Comparison of ENCODE assay signal across 15 mouse cellular contexts in genomic region chr7:118056300-118056699, GRCm38 (mm10). TPM values are rescaled to one million over a fixed set of nuclear protein-coding genes. Genes with fewer than 3 reads are reported as not detected.
DNase-seq lines count a peak whose midpoint lies in the region; ATAC-seq and TF ChIP-seq lines count a peak whose summit lies in the region.
"Had no signal": no experiment of that assay in that cellular context is flagged by ENCODE, and none has a peak within 500 bp of the region (broad histone marks: within the 10 kb centered on the region; RNA-seq: fewer than 3 reads in every experiment).

No protein-coding gene starts in this region.

- H3K9ac ChIP-seq in hindbrain, postnatal 0 days (replicated peaks; ENCODE audit: low read length): no peak overlapping the region
- H3K9ac ChIP-seq in hindbrain, embryonic 16.5 days (ENCODE audit: low read depth, low read length): no peak overlapping the region
- H3K9ac ChIP-seq in lung, embryonic 14.5 days: no peak overlapping the region
- no peak overlapping the region for H3K9ac ChIP-seq in MEL (ENCODE audit: control insufficient read depth, low read depth, low read length, poor library complexity, severe bottlenecking)
- H3K9ac ChIP-seq: heart, embryonic 15.5 days; hindbrain, embryonic 12.5 days; neural tube, embryonic 15.5 days had no signal

- no peak for TF ChIP-seq POLR2A in MEL (IDR thresholded peaks at IDR 0.05; ENCODE audit: control insufficient read depth in 1 of 2, insufficient read depth in 1 of 2, low read depth in 1 of 2, low read length in 2 of 2, poor library complexity in 1 of 2)

- H3K4me1 ChIP-seq in hindbrain, postnatal 0 days (ENCODE audit: insufficient read depth, low read length): no peaks in the 10 kb centered on the region
- H3K4me1 ChIP-seq in hindbrain, embryonic 16.5 days (ENCODE audit: control insufficient read depth, insufficient read depth, low read depth, low read length): no peaks in the 10 kb centered on the region
- no peaks in the 10 kb centered on the region for H3K4me1 ChIP-seq in lung, embryonic 14.5 days (ENCODE audit: insufficient read depth)
- no peaks in the 10 kb centered on the region for H3K4me1 ChIP-seq in MEL (ENCODE audit: control insufficient read depth in 1 of 2, insufficient read depth in 2 of 2, low read length in 2 of 2)
- H3K4me1 ChIP-seq: heart, embryonic 15.5 days; hindbrain, embryonic 12.5 days; megakaryocyte, embryonic 14.5 days; neural tube, embryonic 15.5 days had no signal

- peak; percentile 71 for TF ChIP-seq RAD21 in MEL (IDR thresholded peaks at IDR 0.05; ENCODE audit: low read depth, low read length)

- no peaks in the 10 kb centered on the region for H3K79me2 ChIP-seq in MEL (ENCODE audit: control insufficient read depth, insufficient read depth, low read length, poor library complexity)

- TF ChIP-seq CTCF in hindbrain, postnatal 0 days (IDR thresholded peaks at IDR 0.05; ENCODE audit: low read depth): peak; percentile 53
- TF ChIP-seq CTCF in lung, embryonic 14.5 days (IDR thresholded peaks at IDR 0.05; ENCODE audit: low read depth): peak; percentile 55
- peak; percentile 64 to 68 (median 68) for TF ChIP-seq CTCF in MEL (IDR thresholded peaks at IDR 0.05 in 2 of 3, conservative IDR thresholded peaks at IDR 0.05 in 1 of 3; ENCODE audit: control insufficient read depth in 1 of 3, insufficient read depth in 1 of 3, low read depth in 2 of 3, low read length in 3 of 3, poor library complexity in 1 of 3, severe bottlenecking in 1 of 3)

- H3K27ac ChIP-seq in hindbrain, postnatal 0 days: no peak overlapping the region
- no peak overlapping the region for H3K27ac ChIP-seq in hindbrain, embryonic 16.5 days (ENCODE audit: low read depth, low read length)
- no peak overlapping the region for H3K27ac ChIP-seq in lung, embryonic 14.5 days (ENCODE audit: low read depth)
- H3K27ac ChIP-seq in MEL (ENCODE audit: control insufficient read depth, low read depth, low read length): no peak overlapping the region
- H3K27ac ChIP-seq: heart, embryonic 15.5 days; hindbrain, embryonic 12.5 days; neural tube, embryonic 15.5 days had no signal

- no peaks in the 10 kb centered on the region for H3K27me3 ChIP-seq in hindbrain, postnatal 0 days (ENCODE audit: insufficient read depth, low read length)
- H3K27me3 ChIP-seq in hindbrain, embryonic 16.5 days (replicated peaks; ENCODE audit: control insufficient read depth, insufficient read depth, low read length): no peaks in the 10 kb centered on the region
- no peaks in the 10 kb centered on the region for H3K27me3 ChIP-seq in lung, embryonic 14.5 days (ENCODE audit: insufficient read depth, low read length)
- no peaks in the 10 kb centered on the region for H3K27me3 ChIP-seq in MEL (ENCODE audit: control insufficient read depth in 1 of 2, insufficient read depth in 2 of 2, low read length in 2 of 2)
- H3K27me3 ChIP-seq: heart, embryonic 15.5 days; hindbrain, embryonic 12.5 days; megakaryocyte, embryonic 14.5 days; neural tube, embryonic 15.5 days had no signal

- no peak overlapping the region for H3K4me3 ChIP-seq in hindbrain, postnatal 0 days (ENCODE audit: low read length)
- no peak overlapping the region for H3K4me3 ChIP-seq in hindbrain, embryonic 16.5 days (ENCODE audit: low read length)
- no peak overlapping the region for H3K4me3 ChIP-seq in lung, embryonic 14.5 days (ENCODE audit: low read depth, low read length)
- no peak overlapping the region for H3K4me3 ChIP-seq in MEL (ENCODE audit: control insufficient read depth in 1 of 2, insufficient read depth in 1 of 2, low read depth in 2 of 2, low read length in 2 of 2)
- H3K4me3 ChIP-seq: erythroblast, embryonic 14.5 days; heart, embryonic 15.5 days; hindbrain, embryonic 12.5 days; megakaryocyte, embryonic 14.5 days; neural tube, embryonic 15.5 days had no signal

- ATAC-seq in hindbrain, postnatal 0 days: no peak
- no peak for ATAC-seq in hindbrain, embryonic 16.5 days
- ATAC-seq in lung, embryonic 14.5 days (ENCODE audit: insufficient read depth): no peak

- no peak overlapping the region for H3K4me2 ChIP-seq in hindbrain, postnatal 0 days (ENCODE audit: low read depth, low read length)
- H3K4me2 ChIP-seq in hindbrain, embryonic 16.5 days (ENCODE audit: low read length): no peak overlapping the region
- no peak overlapping the region for H3K4me2 ChIP-seq in lung, embryonic 14.5 days
- H3K4me2 ChIP-seq: heart, embryonic 15.5 days; hindbrain, embryonic 12.5 days; neural tube, embryonic 15.5 days had no signal

- H3K9me3 ChIP-seq in hindbrain, postnatal 0 days (ENCODE audit: low read length): 0 out of 2 replicates have a peak, but pooled peaks cover 3% of the 10 kb centered on the region
- peaks cover 2% of the 10 kb centered on the region; the same call in 1 of the 2 replicates for H3K9me3 ChIP-seq in hindbrain, embryonic 16.5 days (ENCODE audit: control insufficient read depth, low read length)
- peaks cover 4% of the 10 kb centered on the region; the same call in 1 of the 2 replicates for H3K9me3 ChIP-seq in lung, embryonic 14.5 days (ENCODE audit: low read depth, low read length)
- no peaks in the 10 kb centered on the region for H3K9me3 ChIP-seq in MEL (replicated peaks; ENCODE audit: insufficient read depth, low read length)
- H3K9me3 ChIP-seq: heart, embryonic 15.5 days; neural tube, embryonic 15.5 days had no signal

- H3K36me3 ChIP-seq in hindbrain, postnatal 0 days (ENCODE audit: insufficient read depth, low read length): no peaks in the 10 kb centered on the region
- no peaks in the 10 kb centered on the region for H3K36me3 ChIP-seq in hindbrain, embryonic 16.5 days (ENCODE audit: control insufficient read depth, insufficient read depth, low read length)
- H3K36me3 ChIP-seq in lung, embryonic 14.5 days (ENCODE audit: insufficient read depth): no peaks in the 10 kb centered on the region
- H3K36me3 ChIP-seq in MEL (ENCODE audit: control insufficient read depth in 1 of 2, insufficient read depth in 2 of 2, low read length in 2 of 2): no peaks in the 10 kb centered on the region
- H3K36me3 ChIP-seq: heart, embryonic 15.5 days; hindbrain, embryonic 12.5 days; neural tube, embryonic 15.5 days had no signal

- no peak for TF ChIP-seq EP300 in MEL (IDR thresholded peaks at IDR 0.05; ENCODE audit: low read depth in 1 of 2, low read length in 2 of 2)

- no peak for DNase-seq in hindbrain, postnatal 0 days (ENCODE audit: low spot score)
- no peak for DNase-seq in lung, embryonic 14.5 days
- DNase-seq in lung, postnatal 36 days: no peak
- peak; percentile 28 for DNase-seq in MEL (ENCODE audit: low read depth, low spot score)
- DNase-seq in induced T-regulatory cell, adult 2 months (ENCODE audit: low read depth): peak; percentile 41
- no peak for DNase-seq in ovary, postnatal 14 days (ENCODE audit: low spot score)
- no peak for DNase-seq in frontal cortex, postnatal 14 days (ENCODE audit: low spot score in 2 of 2)
- DNase-seq: cerebellum, postnatal 10 days; thymus, adult 18-20 months had no signal

- WGBS in hindbrain, postnatal 0 days: 81% methylated on average over 6 of the region's 6 CpGs
- 84% methylated on average over 6 of the region's 6 CpGs for WGBS in hindbrain, embryonic 16.5 days
- WGBS in lung, embryonic 14.5 days: 80% methylated on average over 6 of the region's 6 CpGs

TF ChIP-seq in MEL, 35 proteins besides CTCF, POLR2A, EP300 and RAD21:
- peak; percentile 70 for TF ChIP-seq SMC3 (IDR thresholded peaks at IDR 0.05; ENCODE audit: low read depth, low read length)
- TF ChIP-seq ZC3H11A (IDR thresholded peaks at IDR 0.05; ENCODE audit: low read depth, low read length): peak; percentile 55
- TF ChIP-seq MXI1 (IDR thresholded peaks at IDR 0.05; ENCODE audit: low read depth, low read length): no peak
- no peak for TF ChIP-seq ETS1 (IDR thresholded peaks at IDR 0.05; ENCODE audit: low read depth, low read length)

RNA-seq across cellular contexts. Expression of gene Rps15a, which starts 59.7 kb away (rescaled TPM):
- 132 and 176 TPM in 2 replicates for total RNA-seq in hindbrain, postnatal 0 days (2014; rRNA removed)
- 368 and 402 TPM in 2 replicates for polyA plus RNA-seq in hindbrain, postnatal 0 days (2015; fragmentation: Nextera tagmentation; extraction: Ambion mirVana)
- 313 and 317 TPM in 2 replicates for polyA plus RNA-seq in hindbrain, embryonic 16.5 days (2015; fragmentation: Nextera tagmentation; extraction: Ambion mirVana)
- polyA plus RNA-seq in lung, embryonic 14.5 days (2014; fragmentation: Nextera tagmentation; extraction: Ambion mirVana): 868 and 955 TPM in 2 replicates
- 2,275 and 2,420 TPM in 2 replicates for total RNA-seq in MEL (2012; rRNA removed)
- polyA plus RNA-seq in MEL (2012; ENCODE audit: insufficient read depth in 1 of 2, insufficient read length in 2 of 2, low read depth in 1 of 2, low replicate concordance in 2 of 2, missing spikeins in 1 of 2): 100 to 1,000 TPM in 1 of 2 experiments, not detected in 1; 589 TPM

Comparison
In these comparisons a context has a peak if more than half of its experiments do, and no peak if none do; other contexts are left out.
1. DNase-seq: peak in MEL (single experiment) and induced T-regulatory cell, adult 2 months (single experiment); none in hindbrain, postnatal 0 days (single experiment), lung, embryonic 14.5 days (single experiment), lung, postnatal 36 days (single experiment), ovary, postnatal 14 days (single experiment) and frontal cortex, postnatal 14 days (0 of 2).
2. Peak in every context shown above with its lines, with median percentiles within 50 percentile points of each other: CTCF ChIP-seq.